In genomic region chr5:120746451-120746850, GRCm38 (mm10) we compare ENCODE assay signal across 9 mouse cellular contexts. TPM values are rescaled to one million over a fixed set of nuclear protein-coding genes. Genes with fewer than 3 reads are reported as not detected.
DNase-seq lines count a peak whose midpoint lies in the region; ATAC-seq lines count a peak whose summit lies in the region.
"Had no signal": no experiment of that assay in that cellular context is flagged by ENCODE, and none has a peak within 500 bp of the region (broad histone marks: within the 10 kb centered on the region; RNA-seq: fewer than 3 reads in every experiment).

No protein-coding gene starts in this region.

- no peak overlapping the region for H3K4me3 ChIP-seq in embryonic facial prominence, embryonic 10.5 days
- no peak overlapping the region for H3K4me3 ChIP-seq in neural tube, embryonic 11.5 days (ENCODE audit: low read depth, low read length)
- H3K4me3 ChIP-seq: embryonic facial prominence, embryonic 15.5 days had no signal

- no peak for ATAC-seq in neural tube, embryonic 11.5 days (ENCODE audit: insufficient read depth, low FRiP score, low TSS enrichment)
- ATAC-seq in monocyte, adult 5-6 weeks (replicated peaks; ENCODE audit: insufficient number of reproducible peaks, low FRiP score, low TSS enrichment, poor library complexity, severe bottlenecking) = no peak

- no peaks in the 10 kb centered on the region for H3K4me1 ChIP-seq in embryonic facial prominence, embryonic 10.5 days
- no peaks in the 10 kb centered on the region for H3K4me1 ChIP-seq in neural tube, embryonic 11.5 days (ENCODE audit: control insufficient read depth, insufficient read depth, low read length)
- H3K4me1 ChIP-seq: embryonic facial prominence, embryonic 15.5 days had no signal

- no peaks in the 10 kb centered on the region for H3K9me3 ChIP-seq in embryonic facial prominence, embryonic 10.5 days
- H3K9me3 ChIP-seq in neural tube, embryonic 11.5 days (ENCODE audit: control insufficient read depth, low read length) = no peaks in the 10 kb centered on the region
- H3K9me3 ChIP-seq: embryonic facial prominence, embryonic 15.5 days had no signal

- H3K4me2 ChIP-seq in neural tube, embryonic 11.5 days (ENCODE audit: low read depth) = no peak overlapping the region
- H3K4me2 ChIP-seq: embryonic facial prominence, embryonic 15.5 days had no signal

- H3K27me3 ChIP-seq in embryonic facial prominence, embryonic 10.5 days (replicated peaks; ENCODE audit: low read depth, poor library complexity, severe bottlenecking) = no peaks in the 10 kb centered on the region
- no peaks in the 10 kb centered on the region for H3K27me3 ChIP-seq in neural tube, embryonic 11.5 days (ENCODE audit: control insufficient read depth, insufficient read depth, low read length)
- H3K27me3 ChIP-seq: embryonic facial prominence, embryonic 15.5 days had no signal

- 21% methylated on average over 5 of the region's 5 CpGs for WGBS in embryonic facial prominence, embryonic 10.5 days
- WGBS in neural tube, embryonic 11.5 days = 21% methylated on average over 5 of the region's 5 CpGs

- no peak overlapping the region for H3K27ac ChIP-seq in embryonic facial prominence, embryonic 10.5 days (replicated peaks)
- H3K27ac ChIP-seq in neural tube, embryonic 11.5 days (ENCODE audit: low read depth, low read length) = no peak overlapping the region
- H3K27ac ChIP-seq: embryonic facial prominence, embryonic 15.5 days had no signal

- peak; percentile 57 to 77 for DNase-seq in heart, postnatal 10 days
- DNase-seq in heart, postnatal 25 days (ENCODE audit: low spot score) = no peak
- DNase-seq in CD4-positive helper T cell, adult 2 months (ENCODE audit: low read depth, low spot score) = peak; percentile 64
- DNase-seq in ZHBTc4 (ENCODE audit: low read depth, low spot score) = peak; percentile 73
- DNase-seq in embryonic facial prominence, embryonic 10.5 days (ENCODE audit: low spot score) = peak; percentile 32
- DNase-seq in layer of hippocampus, postnatal 14 days (ENCODE audit: low spot score in 2 of 2) = peak; percentile 69 to 79
- DNase-seq in neural tube, embryonic 11.5 days (ENCODE audit: low spot score) = peak; percentile 26

- H3K9ac ChIP-seq in neural tube, embryonic 11.5 days (ENCODE audit: low read length) = no peak overlapping the region
- H3K9ac ChIP-seq: embryonic facial prominence, embryonic 15.5 days had no signal

- H3K36me3 ChIP-seq in embryonic facial prominence, embryonic 10.5 days (replicated peaks) = no peaks in the 10 kb centered on the region
- H3K36me3 ChIP-seq in neural tube, embryonic 11.5 days (ENCODE audit: control insufficient read depth, insufficient read depth, low read length) = no peaks in the 10 kb centered on the region
- H3K36me3 ChIP-seq: embryonic facial prominence, embryonic 15.5 days had no signal

- intact Hi-C loops in heart, postnatal 10 days (cut with DNase I) = loop anchor here (1.0 kb wide), 2 partner anchors 67 to 126 kb away; no protein-coding TSS in a partner anchor
- intact Hi-C loops in heart, postnatal 25 days (cut with DNase I) = loop anchor here (1.0 kb wide), 2 partner anchors 67 to 127 kb away; no protein-coding TSS in a partner anchor

RNA-seq across cellular contexts. Expression of gene Oas2, which starts 3.2 kb away (rescaled TPM):
- under 1 TPM; 0.07 to 0.10 TPM for total RNA-seq in heart, postnatal 10 days (2021)
- total RNA-seq in heart, postnatal 25 days (2021) = under 1 TPM; 0.57 to 0.78 TPM
- 0.06 and 0.10 TPM in 2 replicates for polyA plus RNA-seq in embryonic facial prominence, embryonic 10.5 days (2016; fragmentation: Nextera tagmentation; extraction: Ambion mirVana)
- total RNA-seq in layer of hippocampus, postnatal 14 days (2021) = under 1 TPM; 0.12 to 0.16 TPM
- not detected in 2 replicates for polyA plus RNA-seq in neural tube, embryonic 11.5 days (2014; fragmentation: Nextera tagmentation; extraction: Ambion mirVana)
- total RNA-seq in monocyte, adult 5-6 weeks (2017) = 2.2 to 8.7 TPM (median 5.3 TPM) in 3 replicates

RNA-seq across cellular contexts. Expression of gene Oas3, which starts 31.0 kb away (rescaled TPM):
- under 1 TPM in 1 of 2 experiments, not detected in 1; 0.12 TPM for total RNA-seq in heart, postnatal 10 days (2021)
- total RNA-seq in heart, postnatal 25 days (2021) = under 1 TPM; 0.10 to 0.17 TPM
- polyA plus RNA-seq in embryonic facial prominence, embryonic 10.5 days (2016; fragmentation: Nextera tagmentation; extraction: Ambion mirVana) = 0.06 TPM in 1 of 2 replicates, not detected in the other
- total RNA-seq in layer of hippocampus, postnatal 14 days (2021) = not detected
- 0.08 TPM in 1 of 2 replicates, not detected in the other for polyA plus RNA-seq in neural tube, embryonic 11.5 days (2014; fragmentation: Nextera tagmentation; extraction: Ambion mirVana)
- total RNA-seq in monocyte, adult 5-6 weeks (2017) = 6.3 to 13.2 TPM (median 8.3 TPM) in 3 replicates

RNA-seq across cellular contexts. Expression of gene Dtx1, which starts 34.7 kb away (rescaled TPM):
- 1 to 10 TPM in 1 of 2 experiments, under 1 TPM in 1; 0.99 to 1.5 TPM for total RNA-seq in heart, postnatal 10 days (2021)
- total RNA-seq in heart, postnatal 25 days (2021) = 1 to 10 TPM; 1.8 to 1.9 TPM
- polyA plus RNA-seq in embryonic facial prominence, embryonic 10.5 days (2016; fragmentation: Nextera tagmentation; extraction: Ambion mirVana) = 1.8 and 2.2 TPM in 2 replicates
- 10 to 100 TPM; 70.5 to 74.2 TPM for total RNA-seq in layer of hippocampus, postnatal 14 days (2021)
- 7.0 and 7.4 TPM in 2 replicates for polyA plus RNA-seq in neural tube, embryonic 11.5 days (2014; fragmentation: Nextera tagmentation; extraction: Ambion mirVana)
- 5.4 to 12.1 TPM (median 8.1 TPM) in 3 replicates for total RNA-seq in monocyte, adult 5-6 weeks (2017)

RNA-seq across cellular contexts. Expression of gene Oas1e, which starts 48.9 kb away (rescaled TPM):
- total RNA-seq in heart, postnatal 10 days (2021) = not detected
- not detected for total RNA-seq in heart, postnatal 25 days (2021)
- not detected in 2 replicates for polyA plus RNA-seq in embryonic facial prominence, embryonic 10.5 days (2016; fragmentation: Nextera tagmentation; extraction: Ambion mirVana)
- total RNA-seq in layer of hippocampus, postnatal 14 days (2021) = not detected
- polyA plus RNA-seq in neural tube, embryonic 11.5 days (2014; fragmentation: Nextera tagmentation; extraction: Ambion mirVana) = 0.18 TPM in 1 of 2 replicates, not detected in the other
- total RNA-seq in monocyte, adult 5-6 weeks (2017) = not detected in 3 replicates
- polyA plus RNA-seq: embryonic facial prominence, embryonic 15.5 days had no signal
